Mouse (Mus musculus) v-Abl transformed pro-B cells (cell line): Measurements from ENCODE around the gene Lpcat3.

Source experiments
- in situ Hi-C, 2 experiments: fragments of 400-800 bp; cut with MboI; formaldehyde crosslinking; loops; one replicate each; pipeline ENCODE4 v1.15.1; 2025; ENCODE audit not compliant: unreplicated experiment in 2 of 2

The Lpcat3 gene

GRCm38 (mm10) chr6:124702102-124702783, 39.4 kb downstream of the Lpcat3 start:
- in situ Hi-C loops: no loop called here

GRCm38 (mm10) chr6:124702784-124703103, 39.9 kb downstream of the Lpcat3 start:
- in situ Hi-C loops: no loop called here

GRCm38 (mm10) chr6:124703789-124704188, 41.0 kb downstream of the Lpcat3 start:
- in situ Hi-C loops: no loop called here

GRCm38 (mm10) chr6:124704417-124704816, 41.6 kb downstream of the Lpcat3 start:
- in situ Hi-C loops: no loop called here

GRCm38 (mm10) chr6:124706061-124706627, 43.3 kb downstream of the Lpcat3 start:
- in situ Hi-C loops: no loop called here

GRCm38 (mm10) chr6:124708289-124708889, 45.6 kb downstream of the Lpcat3 start:
- in situ Hi-C loops: no loop called here

GRCm38 (mm10) chr6:124711824-124712782, 49.3 kb downstream of the Lpcat3 start, which contains the start of the genes Emg1 and Phb2:
Emg1 (minus strand) TSS chr6:124712178.
Phb2 (plus strand) TSS chr6:124712336.
- in situ Hi-C loops: loop anchor here (5.0 to 10.0 kb wide), 4 partner anchors 35 to 330 kb away; partner anchors contain the start of gene Ing4 (in 1 of the 2)

- in situ Hi-C loops: loop anchor here (5.0 to 10.0 kb wide), 4 partner anchors 34 to 329 kb away; partner anchors contain the start of gene Ing4 (in 1 of the 2)
These were observed 50.1 kb downstream of the Lpcat3 start for GRCm38 (mm10) chr6:124712918-124713317.

- in situ Hi-C loops: loop anchor here in 1 of 2 experiments (10.0 kb wide), 1 partner anchor 318 kb away; the partner anchor contains the start of gene Ing4
These were observed 54.1 kb downstream of the Lpcat3 start for GRCm38 (mm10) chr6:124716864-124717490.

- in situ Hi-C loops: loop anchor here in 1 of 2 experiments (10.0 kb wide), 1 partner anchor 317 kb away; the partner anchor contains the start of gene Ing4
These were observed 55.1 kb downstream of the Lpcat3 start for GRCm38 (mm10) chr6:124717968-124718367.

- in situ Hi-C loops: loop anchor here in 1 of 2 experiments (10.0 kb wide), 1 partner anchor 316 kb away; the partner anchor contains the start of gene Ing4
These were observed 55.9 kb downstream of the Lpcat3 start for GRCm38 (mm10) chr6:124718703-124719102.

- in situ Hi-C loops: loop anchor here in 1 of 2 experiments (10.0 kb wide), 1 partner anchor 315 kb away; the partner anchor contains the start of gene Ing4
These were observed 56.6 kb downstream of the Lpcat3 start for GRCm38 (mm10) chr6:124719354-124719978.

GRCm38 (mm10) chr6:124720904-124721303, 58.1 kb downstream of the Lpcat3 start:
- in situ Hi-C loops: no loop called here

- in situ Hi-C loops: no loop called here
These were observed 60.1 kb downstream of the Lpcat3 start for GRCm38 (mm10) chr6:124722876-124723473.

- in situ Hi-C loops: no loop called here
These were observed 60.7 kb downstream of the Lpcat3 start for GRCm38 (mm10) chr6:124723541-124723940.

GRCm38 (mm10) chr6:124724472-124724871, 61.6 kb downstream of the Lpcat3 start:
- in situ Hi-C loops: no loop called here

GRCm38 (mm10) chr6:124728621-124729020, 65.8 kb downstream of the Lpcat3 start:
- in situ Hi-C loops: no loop called here

- in situ Hi-C loops: no loop called here
These were observed 67.3 kb downstream of the Lpcat3 start for GRCm38 (mm10) chr6:124729850-124730705.
